In genomic region chr14:54736555-54737552, GRCm38 (mm10) we compare ENCODE assay signal across 10 mouse cellular contexts. TPM values are rescaled to one million over a fixed set of nuclear protein-coding genes. Genes with fewer than 3 reads are reported as not detected.
DNase-seq lines count a peak whose midpoint lies in the region; ATAC-seq and TF ChIP-seq lines count a peak whose summit lies in the region.
"Had no signal": no experiment of that assay in that cellular context is flagged by ENCODE, and none has a peak within 500 bp of the region (broad histone marks: within the 10 kb centered on the region; RNA-seq: fewer than 3 reads in every experiment).

No protein-coding gene starts in this region.

- H3K4me3 ChIP-seq in limb, embryonic 14.5 days (replicated peaks; ENCODE audit: low read length), result no peak overlapping the region
- no peak overlapping the region for H3K4me3 ChIP-seq in limb, embryonic 10.5 days
- H3K4me3 ChIP-seq in forebrain, embryonic 14.5 days (ENCODE audit: low read depth, low read length), result no peak overlapping the region
- no peak overlapping the region for H3K4me3 ChIP-seq in stomach, embryonic 14.5 days (ENCODE audit: low read depth, low read length)
- no peak overlapping the region for H3K4me3 ChIP-seq in kidney, adult 2 months (ENCODE audit: insufficient read depth, low read depth, low read length)

- H3K4me1 ChIP-seq in limb, embryonic 14.5 days (ENCODE audit: control insufficient read depth, insufficient read depth, low read length), result no peaks in the 10 kb centered on the region
- no peaks in the 10 kb centered on the region for H3K4me1 ChIP-seq in limb, embryonic 10.5 days
- no peaks in the 10 kb centered on the region; the same call in 1 of the 2 replicates for H3K4me1 ChIP-seq in forebrain, embryonic 14.5 days (ENCODE audit: control insufficient read depth, insufficient read depth, low read length)
- 0 out of 2 replicates have a peak, but pooled peaks cover 3% of the 10 kb centered on the region for H3K4me1 ChIP-seq in stomach, embryonic 14.5 days (ENCODE audit: control insufficient read depth, insufficient read depth, low read length)
- H3K4me1 ChIP-seq in kidney, adult 2 months (ENCODE audit: control insufficient read depth, insufficient read depth, low read length), result peaks cover 3% of the 10 kb centered on the region; the same call in 1 of the 2 replicates

- H3K27me3 ChIP-seq in limb, embryonic 14.5 days (ENCODE audit: control insufficient read depth, insufficient read depth, low read length), result no peaks in the 10 kb centered on the region
- no peaks in the 10 kb centered on the region for H3K27me3 ChIP-seq in limb, embryonic 10.5 days (ENCODE audit: low read depth, poor library complexity, severe bottlenecking)
- no peaks in the 10 kb centered on the region for H3K27me3 ChIP-seq in forebrain, embryonic 14.5 days (replicated peaks; ENCODE audit: control insufficient read depth, insufficient read depth, low read length)
- no peaks in the 10 kb centered on the region for H3K27me3 ChIP-seq in stomach, embryonic 14.5 days (ENCODE audit: control insufficient read depth, insufficient read depth, low read length)
- no peaks in the 10 kb centered on the region for H3K27me3 ChIP-seq in kidney, adult 2 months (replicated peaks; ENCODE audit: control insufficient read depth, insufficient read depth, low read length)

- no peaks in the 10 kb centered on the region for H3K9me3 ChIP-seq in limb, embryonic 14.5 days (ENCODE audit: control insufficient read depth, low read length)
- no peaks in the 10 kb centered on the region for H3K9me3 ChIP-seq in limb, embryonic 10.5 days (replicated peaks)
- H3K9me3 ChIP-seq in forebrain, embryonic 14.5 days (replicated peaks; ENCODE audit: control insufficient read depth, low read length), result no peaks in the 10 kb centered on the region
- H3K9me3 ChIP-seq in stomach, embryonic 14.5 days (ENCODE audit: control insufficient read depth, low read depth, low read length), result no peaks in the 10 kb centered on the region

- no peak overlapping the region for H3K27ac ChIP-seq in limb, embryonic 14.5 days (replicated peaks; ENCODE audit: low read depth, low read length)
- no peak overlapping the region for H3K27ac ChIP-seq in limb, embryonic 10.5 days
- no peak overlapping the region for H3K27ac ChIP-seq in forebrain, embryonic 14.5 days (ENCODE audit: low read depth, low read length)
- 0 out of 2 replicates have a peak overlapping the region, but pooled peaks have one; percentile 27 for H3K27ac ChIP-seq in stomach, embryonic 14.5 days (ENCODE audit: low read length)
- H3K27ac ChIP-seq in kidney, adult 2 months (ENCODE audit: insufficient read depth, low read depth, low read length), result no peak overlapping the region

- WGBS in limb, embryonic 14.5 days, result 63% methylated on average over 14 of the region's 14 CpGs
- 73% methylated on average over 14 of the region's 14 CpGs for WGBS in limb, embryonic 10.5 days
- WGBS in forebrain, embryonic 14.5 days, result 53% methylated on average over 14 of the region's 14 CpGs
- 60% methylated on average over 14 of the region's 14 CpGs for WGBS in stomach, embryonic 14.5 days
- 77% methylated on average over 14 of the region's 14 CpGs for WGBS in kidney, adult 2 months

- no peaks in the 10 kb centered on the region for H3K36me3 ChIP-seq in limb, embryonic 14.5 days (ENCODE audit: control insufficient read depth, insufficient read depth, low read length)
- H3K36me3 ChIP-seq in limb, embryonic 10.5 days, result no peaks in the 10 kb centered on the region
- no peaks in the 10 kb centered on the region for H3K36me3 ChIP-seq in forebrain, embryonic 14.5 days (ENCODE audit: control insufficient read depth, insufficient read depth, low read length)
- H3K36me3 ChIP-seq in stomach, embryonic 14.5 days (ENCODE audit: control insufficient read depth, insufficient read depth, low read length), result no peaks in the 10 kb centered on the region
- no peaks in the 10 kb centered on the region for H3K36me3 ChIP-seq in kidney, adult 2 months (ENCODE audit: control insufficient read depth, insufficient read depth, low read length)

- no peak overlapping the region for H3K4me2 ChIP-seq in limb, embryonic 14.5 days (replicated peaks; ENCODE audit: low read depth, low read length, severe bottlenecking)
- H3K4me2 ChIP-seq in forebrain, embryonic 14.5 days (ENCODE audit: low read length), result no peak overlapping the region
- H3K4me2 ChIP-seq in stomach, embryonic 14.5 days (replicated peaks; ENCODE audit: low read depth, low read length), result no peak overlapping the region

- TF ChIP-seq CTCF in kidney, adult 2 months (conservative IDR thresholded peaks at IDR 0.05; ENCODE audit: insufficient read depth, insufficient read length, low read depth, low read length), result no peak

- peak; percentile 50; the same call in 1 of the 2 replicates for ATAC-seq in limb, embryonic 14.5 days (ENCODE audit: low FRiP score, low read depth)
- peak; percentile 68; the same call in 1 of the 2 replicates for ATAC-seq in forebrain, embryonic 14.5 days
- peak; percentile 28; the same call in 1 of the 2 replicates for ATAC-seq in stomach, embryonic 14.5 days (ENCODE audit: insufficient number of reproducible peaks, insufficient read depth, low FRiP score, low read depth)
- ATAC-seq in inflammation-experienced regulatory T-cells, adult 6 months, result no peak

- no peak for TF ChIP-seq POLR2A in limb, embryonic 14.5 days (IDR thresholded peaks at IDR 0.05; ENCODE audit: borderline replicate concordance, extremely low read depth, insufficient read depth, insufficient read length)
- no peak for TF ChIP-seq POLR2A in kidney, adult 2 months (IDR thresholded peaks at IDR 0.05; ENCODE audit: low read depth, low read length)

- peak; percentile 63 for DNase-seq in limb, embryonic 14.5 days (ENCODE audit: low spot score)
- no peak for DNase-seq in limb, embryonic 10.5 days (ENCODE audit: low spot score)
- DNase-seq in forebrain, embryonic 14.5 days (ENCODE audit: low spot score), result peak; percentile 63
- peak; percentile 26 for DNase-seq in mesoderm, embryonic 11.5 days (ENCODE audit: low read depth, low spot score)
- DNase-seq in kidney, adult 2 months, result no peak
- DNase-seq in thymus, postnatal 14 days, result no peak
- DNase-seq: heart, postnatal 36 days had no signal

- H3K9ac ChIP-seq in limb, embryonic 14.5 days (ENCODE audit: low read depth, low read length, severe bottlenecking), result no peak overlapping the region
- H3K9ac ChIP-seq in forebrain, embryonic 14.5 days (ENCODE audit: low read length), result no peak overlapping the region
- H3K9ac ChIP-seq in stomach, embryonic 14.5 days (replicated peaks; ENCODE audit: low read depth, low read length), result no peak overlapping the region

RNA-seq across cellular contexts. Expression of gene Cebpe, which starts 24.9 kb away (rescaled TPM):
- polyA plus RNA-seq in limb, embryonic 14.5 days (2012; rRNA removed), result 0.23 and 0.36 TPM in 2 replicates
- polyA plus RNA-seq in limb, embryonic 14.5 days (2014; fragmentation: Nextera tagmentation; extraction: Ambion mirVana), result 0.17 and 0.30 TPM in 2 replicates
- not detected in 2 replicates for polyA plus RNA-seq in limb, embryonic 10.5 days (2016; fragmentation: Nextera tagmentation; extraction: Ambion mirVana)
- polyA plus RNA-seq in forebrain, embryonic 14.5 days (2014; fragmentation: Nextera tagmentation; extraction: Ambion mirVana), result not detected in 2 replicates
- 0.69 TPM in 1 of 2 replicates, not detected in the other for polyA plus RNA-seq in stomach, embryonic 14.5 days (2014; fragmentation: Nextera tagmentation; extraction: Ambion mirVana)
- polyA plus RNA-seq in inflammation-experienced regulatory T-cells, adult 6 months (2017; shearing (Covaris generic)), result not detected
- 0.20 and 0.30 TPM in 2 replicates for polyA plus RNA-seq in kidney, adult 2 months (2012; rRNA removed)
- polyA plus RNA-seq: limb, embryonic 11.5 days had no signal

RNA-seq across cellular contexts. Expression of gene Gm29776, which starts 38.2 kb away (rescaled TPM):
- 0.04 and 0.06 TPM in 2 replicates for polyA plus RNA-seq in limb, embryonic 14.5 days (2012; rRNA removed)
- 0.21 TPM in 1 of 2 replicates, not detected in the other for polyA plus RNA-seq in limb, embryonic 14.5 days (2014; fragmentation: Nextera tagmentation; extraction: Ambion mirVana)
- 0.10 and 0.16 TPM in 2 replicates for polyA plus RNA-seq in limb, embryonic 10.5 days (2016; fragmentation: Nextera tagmentation; extraction: Ambion mirVana)
- polyA plus RNA-seq in forebrain, embryonic 14.5 days (2014; fragmentation: Nextera tagmentation; extraction: Ambion mirVana), result 0.14 and 0.15 TPM in 2 replicates
- polyA plus RNA-seq in stomach, embryonic 14.5 days (2014; fragmentation: Nextera tagmentation; extraction: Ambion mirVana), result 0.17 and 0.24 TPM in 2 replicates
- polyA plus RNA-seq in inflammation-experienced regulatory T-cells, adult 6 months (2017; shearing (Covaris generic)), result under 1 TPM in 2 of 3 experiments, not detected in 1; 0.28 to 0.40 TPM
- 0.16 and 0.20 TPM in 2 replicates for polyA plus RNA-seq in kidney, adult 2 months (2012; rRNA removed)

RNA-seq across cellular contexts. Expression of gene Slc7a8, which starts 44.9 kb away (rescaled TPM):
- polyA plus RNA-seq in limb, embryonic 14.5 days (2012; rRNA removed), result 5.8 and 6.9 TPM in 2 replicates
- 4.5 and 4.7 TPM in 2 replicates for polyA plus RNA-seq in limb, embryonic 14.5 days (2014; fragmentation: Nextera tagmentation; extraction: Ambion mirVana)
- polyA plus RNA-seq in limb, embryonic 10.5 days (2016; fragmentation: Nextera tagmentation; extraction: Ambion mirVana), result 0.50 and 0.77 TPM in 2 replicates
- 6.9 and 9.8 TPM in 2 replicates for polyA plus RNA-seq in forebrain, embryonic 14.5 days (2014; fragmentation: Nextera tagmentation; extraction: Ambion mirVana)
- 5.4 and 5.8 TPM in 2 replicates for polyA plus RNA-seq in stomach, embryonic 14.5 days (2014; fragmentation: Nextera tagmentation; extraction: Ambion mirVana)
- under 1 TPM in 2 of 3 experiments, not detected in 1; 0.20 to 0.29 TPM for polyA plus RNA-seq in inflammation-experienced regulatory T-cells, adult 6 months (2017; shearing (Covaris generic))
- 333 and 352 TPM in 2 replicates for polyA plus RNA-seq in kidney, adult 2 months (2012; rRNA removed)

RNA-seq across cellular contexts. Expression of gene Acin1, which starts 50.1 kb away (rescaled TPM):
- 280 and 297 TPM in 2 replicates for polyA plus RNA-seq in limb, embryonic 14.5 days (2012; rRNA removed)
- polyA plus RNA-seq in limb, embryonic 14.5 days (2014; fragmentation: Nextera tagmentation; extraction: Ambion mirVana), result 99.4 and 118 TPM in 2 replicates
- polyA plus RNA-seq in limb, embryonic 10.5 days (2016; fragmentation: Nextera tagmentation; extraction: Ambion mirVana), result 142 and 144 TPM in 2 replicates
- 121 and 140 TPM in 2 replicates for polyA plus RNA-seq in forebrain, embryonic 14.5 days (2014; fragmentation: Nextera tagmentation; extraction: Ambion mirVana)
- 145 and 147 TPM in 2 replicates for polyA plus RNA-seq in stomach, embryonic 14.5 days (2014; fragmentation: Nextera tagmentation; extraction: Ambion mirVana)
- 100 to 1,000 TPM; 108 to 175 (median 154) TPM for polyA plus RNA-seq in inflammation-experienced regulatory T-cells, adult 6 months (2017; shearing (Covaris generic))
- polyA plus RNA-seq in kidney, adult 2 months (2012; rRNA removed), result 79.2 and 79.4 TPM in 2 replicates

RNA-seq across cellular contexts. Expression of gene 1700123O20Rik, which starts 50.8 kb away (rescaled TPM):
- 75.3 and 82.3 TPM in 2 replicates for polyA plus RNA-seq in limb, embryonic 14.5 days (2012; rRNA removed)
- 86.9 and 90.2 TPM in 2 replicates for polyA plus RNA-seq in limb, embryonic 14.5 days (2014; fragmentation: Nextera tagmentation; extraction: Ambion mirVana)
- polyA plus RNA-seq in limb, embryonic 10.5 days (2016; fragmentation: Nextera tagmentation; extraction: Ambion mirVana), result 112 and 116 TPM in 2 replicates
- polyA plus RNA-seq in forebrain, embryonic 14.5 days (2014; fragmentation: Nextera tagmentation; extraction: Ambion mirVana), result 89.3 and 91.5 TPM in 2 replicates
- polyA plus RNA-seq in stomach, embryonic 14.5 days (2014; fragmentation: Nextera tagmentation; extraction: Ambion mirVana), result 82.9 and 88.9 TPM in 2 replicates
- 10 to 100 TPM; 87.2 to 94.2 (median 92.9) TPM for polyA plus RNA-seq in inflammation-experienced regulatory T-cells, adult 6 months (2017; shearing (Covaris generic))
- 54.0 and 57.5 TPM in 2 replicates for polyA plus RNA-seq in kidney, adult 2 months (2012; rRNA removed)

Comparison
In these comparisons a context has a peak if more than half of its experiments do, and no peak if none do; other contexts are left out.
1. DNase-seq: peak in limb, embryonic 14.5 days (single experiment), forebrain, embryonic 14.5 days (single experiment) and mesoderm, embryonic 11.5 days (single experiment); none in limb, embryonic 10.5 days (single experiment), kidney, adult 2 months (single experiment) and thymus, postnatal 14 days (single experiment).
2. RNA of gene Slc7a8, which starts 44.9 kb away (polyA plus RNA-seq): 333 to 352 TPM in kidney, adult 2 months; 6.9 to 9.8 TPM in forebrain, embryonic 14.5 days, 4.5 to 6.9 TPM in limb, embryonic 14.5 days, 5.4 to 5.8 TPM in stomach, embryonic 14.5 days, 0.50 to 0.77 TPM in limb, embryonic 10.5 days and 0.20 to 0.29 TPM in inflammation-experienced regulatory T-cells, adult 6 months; every median in the first group is over 10 times any median in the second.